Mouse (Mus musculus) intestine, embryonic 15.5 days (tissue): ENCODE data around the gene Kitl. TPM values are rescaled to one million over a fixed set of nuclear protein-coding genes. Genes with fewer than 3 reads are reported as not detected.
A peak's percentile ranks its signal among the peaks of the same experiment; 100 is the strongest.

Source experiments
- ATAC-seq: fragments of 200-750 bp; cut with Nextera tagmentation; 2 replicates; pipeline ENCODE4 v1.8.0; 2017; ENCODE audit warnings: moderate TSS enrichment, moderate library complexity
- H3K27ac ChIP-seq: fragments of 300-500 bp; sonication (generic); 2 replicates; pipeline ENCODE4 v1.5.1; 2015; ENCODE audit warnings: mild to moderate bottlenecking, inconsistent platforms
- H3K27me3 ChIP-seq: fragments of 300-500 bp; sonication (generic); replicated peaks from 2 replicates; pipeline ENCODE4 v1.6.1; 2015; ENCODE audit warnings: inconsistent platforms
- H3K36me3 ChIP-seq: fragments of 300-500 bp; sonication (generic); 2 replicates; pipeline ENCODE4 v1.6.1; 2015; ENCODE audit warnings: inconsistent platforms
- H3K4me1 ChIP-seq: fragments of 300-500 bp; sonication (generic); replicated peaks from 2 replicates; pipeline ENCODE4 v1.6.1; 2015; ENCODE audit warnings: inconsistent platforms
- H3K4me2 ChIP-seq: fragments of 300-500 bp; sonication (generic); replicated peaks from 2 replicates; pipeline ENCODE4 v1.6.1; 2015; ENCODE audit warnings: mild to moderate bottlenecking, inconsistent platforms
- H3K4me3 ChIP-seq: fragments of 300-500 bp; sonication (generic); replicated peaks from 2 replicates; pipeline ENCODE4 v1.5.1; 2015; ENCODE audit warnings: inconsistent platforms
- H3K9ac ChIP-seq: fragments of 300-500 bp; sonication (generic); 2 replicates; pipeline ENCODE4 v1.6.1; 2015; ENCODE audit warnings: inconsistent platforms
- H3K9me3 ChIP-seq: fragments of 300-500 bp; sonication (generic); 2 replicates; pipeline ENCODE4 v1.6.1; 2016; ENCODE audit warnings: inconsistent platforms
- WGBS: fragments of 180-500 bp; shearing (Covaris S2); methylation state at CpG from one replicate; pipeline ENCODE4 v1.1.7; 2015; 5-methylcytosine and 5-hydroxymethylcytosine counted together
- polyA plus RNA-seq: library from polyadenylated mRNA; unstranded; fragments of >200 nt; fragmentation: Nextera tagmentation; extraction: Ambion mirVana; gene quantifications from 2 replicates; pipeline ENCODE4 v1.2.1, GENCODE M21; 2015

The Kitl gene
- 28.5 and 32.7 TPM in 2 replicates for polyA plus RNA-seq

DNA sequence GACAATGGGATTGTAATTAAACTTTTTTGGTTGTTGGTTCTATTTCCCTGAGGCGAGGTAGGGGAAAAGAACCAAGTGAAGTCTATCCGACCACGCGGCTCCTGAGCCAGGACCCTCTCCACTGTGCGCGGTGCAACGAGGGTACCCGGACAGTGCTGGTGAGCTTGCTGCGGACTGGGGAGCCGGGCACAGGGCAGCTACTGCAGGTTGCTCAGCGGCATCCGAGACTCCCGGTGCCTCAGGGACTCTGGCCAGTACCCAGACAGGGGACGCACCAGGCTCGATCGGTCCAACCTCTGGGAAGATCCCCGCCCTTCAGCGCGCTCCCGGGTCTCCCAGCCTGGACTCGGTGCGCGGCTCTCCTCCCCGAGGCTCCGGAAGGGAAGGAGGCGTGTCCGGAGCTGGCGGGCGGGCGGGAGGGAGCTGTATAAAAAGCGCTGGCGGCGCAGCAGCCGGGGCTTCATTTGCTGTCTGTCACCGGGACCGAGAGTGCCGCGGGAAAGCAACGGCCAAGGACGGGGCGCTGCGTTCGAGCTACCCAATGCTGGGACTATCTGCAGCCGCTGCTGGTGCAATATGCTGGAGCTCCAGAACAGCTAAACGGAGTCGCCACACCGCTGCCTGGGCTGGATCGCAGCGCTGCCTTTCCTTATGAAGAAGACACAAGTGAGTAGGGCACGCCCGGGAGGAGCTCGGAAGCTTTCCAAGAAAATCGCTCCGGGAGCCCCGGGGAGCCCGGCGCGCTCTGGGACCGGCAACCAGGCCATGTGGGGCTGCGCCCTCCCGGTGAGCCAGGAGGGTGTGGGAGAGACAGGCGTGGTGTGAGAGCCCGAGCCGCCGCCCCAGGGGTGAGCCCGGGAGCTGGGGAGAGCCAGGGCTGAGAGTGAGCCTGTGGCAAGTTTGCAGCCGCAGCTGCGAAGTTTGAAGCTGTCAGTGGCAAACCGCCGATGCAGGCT, at the start of gene Kitl:
Gene Kitl, plus strand, starts transcription at position 261 of the 956 bp plus-strand sequence.
- no peaks in the 10 kb centered on the region for H3K36me3 ChIP-seq
- peak within 1 kb of the TSS; percentile 86 for H3K4me2 ChIP-seq
- H3K4me1 ChIP-seq, result peaks cover 17% of the 10 kb centered on the region
- peak within 1 kb of the TSS; percentile 87 for H3K9ac ChIP-seq
- H3K4me3 ChIP-seq, result peak within 1 kb of the TSS; percentile 85
- no peaks in the 10 kb centered on the region for H3K9me3 ChIP-seq
- H3K27ac ChIP-seq, result peak within 1 kb of the TSS; percentile 93
- peak; percentile 93 for ATAC-seq
- under 1% methylated on average over 63 of the region's 70 CpGs for WGBS
- no peaks in the 10 kb centered on the region for H3K27me3 ChIP-seq

DNA sequence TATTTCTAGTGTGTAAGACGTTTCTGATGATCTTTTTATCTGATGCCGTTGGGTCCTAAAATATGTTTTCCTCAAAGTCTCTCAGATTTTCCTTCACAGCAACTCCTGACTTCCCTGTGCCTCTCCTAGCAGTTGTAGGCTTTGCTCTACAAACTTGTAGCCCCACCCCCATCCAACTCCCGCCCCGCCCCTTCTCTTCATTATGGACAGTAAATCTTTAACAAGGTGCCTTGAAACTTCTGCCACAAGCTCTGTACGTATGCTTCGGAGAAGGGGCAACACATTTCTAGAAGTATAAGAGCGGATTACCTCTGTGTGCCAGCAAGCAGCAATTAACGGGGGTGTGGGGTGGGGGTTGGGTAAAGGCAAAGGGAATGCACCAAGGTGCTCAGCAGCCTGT, 42.6 kb upstream of the Kitl start:
- ATAC-seq, result peak; percentile 62; the same call in 1 of the 2 replicates
- H3K36me3 ChIP-seq, result no peaks in the 10 kb centered on the region
- no peak overlapping the region for H3K9ac ChIP-seq
- no peaks in the 10 kb centered on the region for H3K27me3 ChIP-seq
- H3K9me3 ChIP-seq, result no peaks in the 10 kb centered on the region
- no peak overlapping the region for H3K4me3 ChIP-seq
- WGBS, result 56% methylated on average over 8 of the region's 8 CpGs
- no peaks in the 10 kb centered on the region for H3K4me1 ChIP-seq
- H3K27ac ChIP-seq, result no peak overlapping the region
- H3K4me2 ChIP-seq, result peak overlapping the region; percentile 28; the same call in 1 of the 2 replicates

DNA sequence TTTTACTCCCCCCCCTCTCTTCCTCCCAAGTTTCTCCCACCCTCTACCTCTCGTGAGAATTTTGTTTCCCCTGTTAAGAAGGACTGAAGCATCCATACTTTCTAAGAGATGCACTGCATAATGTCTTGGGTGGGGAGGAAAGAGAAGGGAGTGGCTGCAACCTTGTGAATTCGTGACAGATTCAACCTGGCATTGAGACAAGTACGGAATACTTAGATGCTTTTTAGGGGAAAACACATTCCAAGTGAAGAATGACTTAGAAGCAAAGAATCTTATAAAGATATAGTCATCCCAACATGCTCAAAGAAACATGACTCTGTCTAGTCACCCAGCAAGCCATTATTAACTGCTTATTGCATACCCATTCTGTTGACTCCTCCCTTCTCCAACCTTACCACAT, 35.3 kb upstream of the Kitl start:
- H3K27me3 ChIP-seq, result no peaks in the 10 kb centered on the region
- H3K9me3 ChIP-seq, result no peaks in the 10 kb centered on the region
- no peak overlapping the region for H3K27ac ChIP-seq
- ATAC-seq, result no peak
- no peaks in the 10 kb centered on the region for H3K36me3 ChIP-seq
- H3K4me1 ChIP-seq, result no peaks in the 10 kb centered on the region
- H3K4me3 ChIP-seq, result no peak overlapping the region
- 70% methylated on average over 3 of the region's 3 CpGs for WGBS
- no peak overlapping the region for H3K4me2 ChIP-seq
- no peak overlapping the region for H3K9ac ChIP-seq

DNA sequence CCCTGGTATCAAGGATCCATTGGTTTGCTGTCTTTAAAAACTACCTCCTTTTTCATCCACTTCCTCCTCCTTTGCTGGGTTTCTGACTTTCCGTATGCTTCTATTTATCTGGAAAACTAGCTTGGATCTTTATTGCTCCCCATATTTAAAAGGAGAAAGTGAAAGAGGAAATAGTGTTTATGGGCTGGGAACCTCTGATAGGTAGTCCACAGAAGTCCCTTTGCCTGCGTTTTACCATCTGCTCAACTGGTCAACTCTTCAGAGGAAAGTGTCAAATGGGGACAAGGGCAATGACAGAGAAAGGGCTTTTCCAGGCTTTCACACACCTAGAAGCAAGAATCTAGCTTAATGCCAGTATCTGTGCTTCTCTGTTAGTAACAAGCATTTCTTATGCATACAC, 34.5 kb upstream of the Kitl start:
- 53% methylated on average over 2 of the region's 2 CpGs for WGBS
- no peak overlapping the region for H3K4me2 ChIP-seq
- H3K9me3 ChIP-seq, result no peaks in the 10 kb centered on the region
- H3K9ac ChIP-seq, result no peak overlapping the region
- no peak overlapping the region for H3K4me3 ChIP-seq
- H3K36me3 ChIP-seq, result no peaks in the 10 kb centered on the region
- no peaks in the 10 kb centered on the region for H3K27me3 ChIP-seq
- peak; percentile 78 for ATAC-seq
- no peaks in the 10 kb centered on the region for H3K4me1 ChIP-seq
- no peak overlapping the region for H3K27ac ChIP-seq

DNA sequence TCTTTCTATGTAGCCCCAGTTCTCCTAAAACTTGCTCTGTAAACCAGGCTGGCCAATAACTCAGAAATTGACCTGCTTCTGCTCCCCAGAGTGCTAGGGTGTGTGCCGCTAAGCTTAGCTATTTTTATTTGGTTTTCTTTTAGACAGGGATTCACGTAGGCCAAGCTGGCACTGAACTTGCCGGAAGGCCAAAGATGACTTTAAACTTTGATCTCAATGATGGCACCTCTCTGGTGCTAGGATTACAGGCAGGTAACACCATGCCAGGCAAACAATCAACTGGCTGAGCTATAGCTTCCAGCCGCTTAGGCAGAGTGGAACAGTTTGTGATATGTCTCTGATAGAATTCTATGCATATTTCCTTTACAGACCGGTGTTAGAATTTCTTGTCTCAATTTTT, 33.5 kb upstream of the Kitl start:
- Histone ChIP-seq H3K4me1 (no peaks in the 10 kb centered on the region), H3K9me3 (no peaks in the 10 kb centered on the region), H3K4me3 (no peak overlapping the region), H3K9ac (no peak overlapping the region), H3K4me2 (no peak overlapping the region), H3K27me3 (no peaks in the 10 kb centered on the region), H3K36me3 (no peaks in the 10 kb centered on the region), H3K27ac (no peak overlapping the region)
- no peak for ATAC-seq
- 86% methylated on average over 5 of the region's 5 CpGs for WGBS

DNA sequence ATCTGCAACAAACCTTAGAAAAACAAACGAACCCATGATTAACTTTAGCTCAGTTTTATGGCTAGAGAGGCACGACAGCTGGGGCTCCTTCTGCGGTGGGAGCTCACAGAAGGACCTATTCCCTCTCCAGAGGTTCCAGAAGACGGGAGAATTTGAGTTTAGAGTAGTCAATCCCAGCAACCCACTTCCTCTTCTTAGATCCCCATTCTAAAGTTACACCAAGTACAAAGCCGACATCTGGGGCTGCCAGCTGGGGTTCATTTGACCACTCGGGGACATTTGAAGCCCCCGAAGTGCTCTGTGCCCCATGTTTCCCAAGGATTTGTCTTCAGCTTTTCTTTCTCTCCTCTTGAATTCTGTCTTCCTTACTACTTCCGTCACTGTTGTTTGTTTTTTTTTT, 28.7 kb upstream of the Kitl start:
- no peak overlapping the region for H3K9ac ChIP-seq
- H3K27ac ChIP-seq, result no peak overlapping the region
- 58% methylated on average over 8 of the region's 8 CpGs for WGBS
- no peaks in the 10 kb centered on the region for H3K9me3 ChIP-seq
- H3K27me3 ChIP-seq, result no peaks in the 10 kb centered on the region
- no peak overlapping the region for H3K4me2 ChIP-seq
- no peaks in the 10 kb centered on the region for H3K36me3 ChIP-seq
- H3K4me3 ChIP-seq, result no peak overlapping the region
- ATAC-seq, result no peak
- no peaks in the 10 kb centered on the region for H3K4me1 ChIP-seq

DNA sequence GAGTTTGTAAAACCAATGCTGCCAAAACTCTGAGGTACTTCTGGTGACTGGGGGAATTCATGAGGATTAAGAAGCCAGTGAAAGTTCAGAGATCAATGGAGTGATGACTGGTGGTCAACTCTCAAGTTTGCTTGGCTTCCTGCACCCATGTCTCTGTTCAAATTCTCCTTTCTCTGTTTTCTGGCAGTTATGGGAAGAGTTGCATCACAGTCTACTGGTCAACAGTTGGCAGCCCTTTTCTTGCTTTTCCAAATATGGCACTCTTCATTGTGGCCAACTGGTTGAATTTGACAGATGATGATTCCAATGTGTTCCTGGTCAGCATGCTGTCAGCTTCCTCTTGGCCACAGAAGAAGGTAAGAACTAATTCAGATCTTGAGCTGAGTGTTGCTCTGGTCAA, 25.7 kb upstream of the Kitl start:
- Histone ChIP-seq H3K9me3 (no peaks in the 10 kb centered on the region), H3K4me1 (no peaks in the 10 kb centered on the region), H3K27ac (no peak overlapping the region), H3K4me3 (no peak overlapping the region), H3K36me3 (no peaks in the 10 kb centered on the region), H3K9ac (no peak overlapping the region), H3K27me3 (no peaks in the 10 kb centered on the region), H3K4me2 (no peak overlapping the region)
- ATAC-seq, result no peak

DNA sequence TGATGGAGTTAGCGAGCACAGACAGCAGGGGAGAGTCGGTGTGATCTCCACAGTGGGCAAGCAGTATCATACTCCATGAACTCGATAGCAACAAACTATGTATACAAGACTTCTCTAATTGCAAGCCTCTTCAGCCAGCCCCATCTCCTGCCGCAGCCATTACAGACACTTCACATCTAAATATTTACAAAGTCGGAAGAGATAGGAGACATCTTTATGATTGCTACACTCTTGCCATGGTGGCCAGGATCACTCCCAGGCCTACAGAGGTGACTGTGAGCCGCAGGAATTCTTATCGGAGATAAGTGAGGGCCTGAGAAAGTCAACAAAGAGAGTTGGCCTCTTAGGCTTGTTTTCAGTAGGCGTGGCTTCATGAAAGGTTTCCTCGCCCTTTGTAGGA, 23.3 kb upstream of the Kitl start:
- no peak overlapping the region for H3K27ac ChIP-seq
- WGBS, result 24% methylated on average over 9 of the region's 9 CpGs
- no peaks in the 10 kb centered on the region for H3K9me3 ChIP-seq

DNA sequence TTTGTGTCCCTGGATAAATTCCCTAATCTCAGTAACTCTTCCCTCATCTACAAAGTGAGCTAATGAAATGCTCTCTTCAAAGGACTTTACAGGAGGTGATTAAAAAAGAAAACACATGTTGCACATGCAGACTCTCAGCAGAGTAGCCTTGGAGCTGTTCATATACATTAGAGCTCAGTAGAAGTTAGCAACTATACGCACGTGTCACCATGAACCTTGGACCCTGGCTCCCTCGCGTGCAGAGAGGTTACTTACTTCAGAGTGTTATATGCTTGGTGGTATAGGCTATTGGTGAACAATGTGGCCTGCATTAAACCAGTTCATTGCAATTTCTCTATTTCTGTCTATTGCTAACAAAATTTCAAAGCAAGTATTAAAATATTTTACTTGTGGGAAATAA, 14.0 kb upstream of the Kitl start:
- ATAC-seq, result peak; percentile 94
- H3K27me3 ChIP-seq, result no peaks in the 10 kb centered on the region
- no peak overlapping the region for H3K4me3 ChIP-seq
- H3K4me1 ChIP-seq, result no peaks in the 10 kb centered on the region
- H3K9me3 ChIP-seq, result no peaks in the 10 kb centered on the region
- H3K4me2 ChIP-seq, result no peak overlapping the region
- H3K9ac ChIP-seq, result no peak overlapping the region
- no peak overlapping the region for H3K27ac ChIP-seq
- WGBS, result 52% methylated on average over 4 of the region's 4 CpGs
- H3K36me3 ChIP-seq, result no peaks in the 10 kb centered on the region

More for the DNA sequence above, 23.3 kb upstream of the Kitl start:
- H3K9ac ChIP-seq, result no peak overlapping the region
- peak; percentile 68; the same call in 1 of the 2 replicates for ATAC-seq
- no peak overlapping the region for H3K4me2 ChIP-seq
- H3K4me3 ChIP-seq, result no peak overlapping the region
- H3K4me1 ChIP-seq, result no peaks in the 10 kb centered on the region
- no peaks in the 10 kb centered on the region for H3K36me3 ChIP-seq
- H3K27me3 ChIP-seq, result no peaks in the 10 kb centered on the region

DNA sequence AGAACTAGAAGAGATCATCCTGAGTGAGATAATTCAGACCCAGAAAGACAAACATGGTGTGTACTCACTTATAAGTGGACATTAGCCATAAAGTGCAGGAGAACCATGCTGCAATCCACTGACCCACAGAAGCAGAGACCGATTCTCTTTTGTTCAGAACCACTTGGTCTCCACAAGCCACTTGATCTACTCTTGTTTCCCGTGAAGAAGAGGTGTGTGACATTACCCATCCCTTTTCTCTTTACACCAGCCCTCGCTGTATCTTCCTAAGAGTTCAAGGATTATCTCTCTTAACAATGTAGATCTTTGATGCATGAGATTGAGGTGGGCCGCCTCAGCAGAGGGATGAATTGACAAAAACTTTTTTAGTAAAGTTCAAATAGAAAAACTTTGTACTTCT, 11.6 kb upstream of the Kitl start:
- H3K4me2 ChIP-seq, result no peak overlapping the region
- no peaks in the 10 kb centered on the region for H3K4me1 ChIP-seq
- H3K4me3 ChIP-seq, result no peak overlapping the region
- H3K36me3 ChIP-seq, result no peaks in the 10 kb centered on the region
- no peaks in the 10 kb centered on the region for H3K9me3 ChIP-seq
- no peaks in the 10 kb centered on the region for H3K27me3 ChIP-seq
- H3K9ac ChIP-seq, result no peak overlapping the region
- no peak overlapping the region for H3K27ac ChIP-seq
- ATAC-seq, result no peak
- 93% methylated on average over 4 of the region's 4 CpGs for WGBS

DNA sequence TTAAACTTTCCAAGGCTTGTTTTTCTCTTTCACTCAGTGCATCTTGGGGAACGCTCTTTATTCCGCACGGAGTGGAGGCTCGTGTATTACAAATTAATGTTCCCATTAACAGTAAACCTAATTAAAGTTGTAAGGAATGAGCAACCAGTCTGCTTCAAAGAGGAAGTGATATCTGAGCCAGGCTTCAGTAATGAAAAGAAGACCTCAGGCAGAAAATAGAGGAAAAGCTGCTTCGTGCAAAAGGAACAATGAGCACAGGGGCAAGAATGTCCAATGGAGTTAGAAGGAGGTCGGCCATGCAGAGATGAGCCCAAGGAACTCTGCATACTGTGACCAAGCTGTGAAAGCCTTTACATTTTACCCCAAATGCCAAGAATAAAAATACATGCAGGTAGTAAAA, 5.7 kb upstream of the Kitl start:
- ATAC-seq, result no peak
- 77% methylated on average over 6 of the region's 6 CpGs for WGBS
- Histone ChIP-seq H3K27me3 (no peaks in the 10 kb centered on the region), H3K27ac (no peak overlapping the region), H3K36me3 (no peaks in the 10 kb centered on the region), H3K4me2 (peak overlapping the region; percentile 3; the same call in 1 of the 2 replicates), H3K4me1 (0 out of 2 replicates have a peak, but pooled peaks cover 5% of the 10 kb centered on the region), H3K9me3 (no peaks in the 10 kb centered on the region), H3K4me3 (no peak overlapping the region), H3K9ac (no peak overlapping the region)

DNA sequence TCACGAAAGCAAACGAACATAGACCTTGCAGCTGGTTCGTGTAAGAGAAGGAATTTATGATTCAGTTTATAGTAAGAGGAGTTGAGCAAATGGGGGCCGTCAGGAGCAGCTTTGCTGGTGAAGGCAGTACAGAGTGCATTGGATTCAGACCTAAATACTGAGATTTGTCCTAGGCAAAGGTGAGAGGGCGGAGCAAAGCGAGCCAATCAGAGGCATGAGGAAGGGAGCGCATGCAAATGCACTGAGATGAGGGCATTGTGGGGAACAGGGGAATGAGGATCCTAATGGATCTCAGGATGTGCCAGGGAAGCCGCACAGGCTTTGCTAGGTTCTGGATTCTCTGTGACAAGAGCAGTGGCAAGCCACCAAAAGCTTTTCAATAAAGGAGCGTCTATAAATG, 5.1 kb upstream of the Kitl start:
- 46% methylated on average over 9 of the region's 9 CpGs for WGBS
- 0 out of 2 replicates have a peak, but pooled peaks cover 5% of the 10 kb centered on the region for H3K4me1 ChIP-seq
- ATAC-seq, result peak; percentile 44
- H3K4me3 ChIP-seq, result no peak overlapping the region
- no peak overlapping the region for H3K27ac ChIP-seq
- H3K27me3 ChIP-seq, result no peaks in the 10 kb centered on the region
- H3K4me2 ChIP-seq, result peak overlapping the region; percentile 3; the same call in 1 of the 2 replicates
- no peaks in the 10 kb centered on the region for H3K36me3 ChIP-seq
- H3K9me3 ChIP-seq, result no peaks in the 10 kb centered on the region
- no peak overlapping the region for H3K9ac ChIP-seq

DNA sequence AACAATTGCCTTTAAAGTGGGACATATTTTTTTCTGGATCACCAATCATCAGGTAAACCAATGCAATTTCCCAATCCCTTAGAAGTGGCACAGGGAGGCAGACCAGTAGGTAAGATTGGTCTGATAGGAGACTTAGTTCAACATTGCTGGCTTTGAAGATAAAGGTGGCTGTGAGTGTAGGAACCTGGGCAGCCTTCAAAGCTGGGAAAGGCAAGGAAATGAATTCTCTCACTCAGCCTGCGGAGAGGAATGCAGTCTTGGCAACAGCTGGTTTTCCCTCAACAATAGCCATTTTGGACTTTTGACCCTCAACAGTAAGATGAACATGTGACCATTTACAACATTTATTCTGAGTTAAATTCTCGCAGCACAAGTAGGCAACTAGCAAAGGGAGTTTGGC, 1.3 kb upstream of the Kitl start:
- H3K36me3 ChIP-seq, result no peaks in the 10 kb centered on the region
- WGBS, result 16% methylated on average over 2 of the region's 2 CpGs
- no peak overlapping the region for H3K4me2 ChIP-seq
- no peak overlapping the region for H3K4me3 ChIP-seq
- H3K9me3 ChIP-seq, result no peaks in the 10 kb centered on the region
- peak overlapping the region; percentile 55; the same call in 1 of the 2 replicates for H3K27ac ChIP-seq
- peaks cover 17% of the 10 kb centered on the region for H3K4me1 ChIP-seq
- ATAC-seq, result no peak
- H3K27me3 ChIP-seq, result no peaks in the 10 kb centered on the region
- no peak overlapping the region for H3K9ac ChIP-seq
